Mouse (Mus musculus) NIH3T3 (cell line): ENCODE results near the gene H2-T22.

Experiments
- DNase-seq: peaks from one replicate; pipeline ENCODE4 v3.0.0-alpha.2; 2012; ENCODE audit warnings: low read depth

Gene H2-T22

GRCm38 (mm10) chr17:35998545-35999305 is 43.8 kb downstream of the H2-T22 start:
- DNase-seq, result no peak

- DNase-seq, result peak; percentile 46
These were observed 44.6 kb downstream of the H2-T22 start for GRCm38 (mm10) chr17:35997713-35998510.

- peak; percentile 99 for DNase-seq
These were observed 45.6 kb downstream of the H2-T22 start for GRCm38 (mm10) chr17:35996949-35997348.

- DNase-seq, result peak; percentile 15
These were observed 47.7 kb downstream of the H2-T22 start for GRCm38 (mm10) chr17:35994879-35995240.

- DNase-seq, result peak; percentile 93
These were observed 48.2 kb downstream of the H2-T22 start for GRCm38 (mm10) chr17:35994175-35994878.

GRCm38 (mm10) chr17:35993675-35994074 is 48.9 kb downstream of the H2-T22 start:
- DNase-seq, result peak; percentile 93

GRCm38 (mm10) chr17:35991781-35992180 is 50.8 kb downstream of the H2-T22 start:
- peak; percentile 40 for DNase-seq
